Mouse (Mus musculus) heart, adult 2 months (tissue): ENCODE results near the gene Gm11549. TPM values are rescaled to one million over a fixed set of nuclear protein-coding genes. Genes with fewer than 3 reads are reported as not detected.
A peak's percentile ranks its signal among the peaks of the same experiment; 100 is the strongest.

Experiments
- DNase-seq, 2 experiments: peaks; one replicate each; pipeline ENCODE4 v3.0.0; 2021
- H3K27ac ChIP-seq: fragments of 200-600 bp; 2 replicates; pipeline ENCODE4 v1.8.1; 2022
- H3K27me3 ChIP-seq: fragments of 200-500 bp; 2 replicates; pipeline ENCODE4 v1.6.1; 2012; ENCODE audit warnings: mild to moderate bottlenecking, low read length, inconsistent platforms, mixed read lengths; ENCODE audit not compliant: control insufficient read depth, insufficient read depth
- H3K36me3 ChIP-seq: fragments of 200-500 bp; 2 replicates; pipeline ENCODE4 v1.6.1; 2012; ENCODE audit warnings: low read length, inconsistent platforms; ENCODE audit not compliant: control insufficient read depth, insufficient read depth
- H3K4me1 ChIP-seq: fragments of 200-500 bp; 2 replicates; pipeline ENCODE4 v1.6.1; 2011; ENCODE audit warnings: low read length; ENCODE audit not compliant: control insufficient read depth, insufficient read depth
- H3K4me3 ChIP-seq: fragments of 200-600 bp; 2 replicates; pipeline ENCODE4 v1.8.1; 2022
- H3K79me2 ChIP-seq: fragments of 200-500 bp; replicated peaks from 2 replicates; pipeline ENCODE4 v1.6.1; 2012; ENCODE audit warnings: mild to moderate bottlenecking, inconsistent platforms, low read length, moderate library complexity, mixed read lengths; ENCODE audit not compliant: control insufficient read depth, insufficient read depth
- H3K9ac ChIP-seq: fragments of 200-500 bp; 2 replicates; pipeline ENCODE4 v1.6.1; 2012; ENCODE audit warnings: low read depth, mild to moderate bottlenecking, control low read depth, inconsistent platforms, low read length, mixed read lengths
- CTCF ChIP-seq: fragments of 200-600 bp; IDR thresholded peaks from 2 replicates; pipeline ENCODE4 v1.8.1; 2022; ENCODE audit warnings: antibody characterized with exemption, mild to moderate bottlenecking, moderate library complexity
- EP300 ChIP-seq: fragments of 200-500 bp; IDR thresholded peaks from 2 replicates; pipeline ENCODE4 v1.6.1; 2011; ENCODE audit warnings: low read depth, low read length, control low read depth; ENCODE audit not compliant: insufficient read depth
- POLR2A ChIP-seq: fragments of 200-500 bp; IDR thresholded peaks from 2 replicates; pipeline ENCODE4 v1.6.1; 2011; ENCODE audit warnings: mild to moderate bottlenecking, low read depth, low read length, control low read depth; ENCODE audit not compliant: insufficient read depth
- WGBS: fragments of 180-500 bp; shearing (Covaris S2); methylation state at CpG from one replicate; pipeline ENCODE4 v1.1.7; 2018; 5-methylcytosine and 5-hydroxymethylcytosine counted together
- intact Hi-C: fragments of 180-260 bp; cut with DNase I; formaldehyde crosslinking; loops from one replicate; pipeline ENCODE4 v1.15.1; 2025
- polyA plus RNA-seq: library from polyadenylated mRNA; depleted of rRNA; stranded (reverse); fragments of >200 nt; gene quantifications from 2 replicates; pipeline ENCODE4 v1.2.3, GENCODE M21; 2012
- total RNA-seq, 2 experiments: library from RNA; stranded (reverse); gene quantifications; 2 replicates each; pipeline ENCODE4 v1.2.3; 2021

The Gm11549 gene
- total and polyA plus RNA-seq, 3 experiments, result not detected

- Histone ChIP-seq H3K9ac (peak within 1 kb of the TSS; percentile 73), H3K27ac (peak within 1 kb of the TSS; percentile 44), H3K36me3 (peaks cover 2% of the 10 kb centered on the region; the same call in 1 of the 2 replicates), H3K4me3 (peak within 1 kb of the TSS; percentile 71), H3K79me2 (no peaks in the 10 kb centered on the region), H3K4me1 (peaks cover 3% of the 10 kb centered on the region), H3K27me3 (no peaks in the 10 kb centered on the region)
- TF ChIP-seq EP300 (no peak), POLR2A (peak; percentile 58), CTCF (no peak)
- under 1% methylated on average over 39 of the region's 39 CpGs for WGBS
- intact Hi-C loops, result loop anchor here (1.0 to 5.0 kb wide), 2 partner anchors 20 to 75 kb away; partner anchors contain the start of genes 1810062G17Rik, Anxa5 and Ccna2
- DNase-seq, result peak; percentile 94 to 98
Observed at GRCm38 (mm10) chr3:36552406-36553047, 30.9 kb upstream of the Gm11549 start, which contains the start of gene Exosc9. Gene Exosc9 (plus strand): TSS chr3:36552606.

- 11% methylated on average over 12 of the region's 12 CpGs for whole genome bisulfite sequencing
- Histone ChIP-seq H3K4me3 (peak overlapping the region; percentile 71), H3K9ac (peak overlapping the region; percentile 59), H3K79me2 (no peaks in the 10 kb centered on the region), H3K27ac (peak overlapping the region; percentile 44), H3K27me3 (no peaks in the 10 kb centered on the region), H3K36me3 (peaks cover 2% of the 10 kb centered on the region; the same call in 1 of the 2 replicates), H3K4me1 (peaks cover 3% of the 10 kb centered on the region)
- TF ChIP-seq EP300 (no peak), POLR2A (no peak), CTCF (no peak)
- intact Hi-C loops, result loop anchor here (1.0 to 5.0 kb wide), 2 partner anchors 20 to 75 kb away; partner anchors contain the start of genes 1810062G17Rik, Anxa5 and Ccna2
- no peak for DNase-seq
Observed at GRCm38 (mm10) chr3:36551851-36552384, 30.3 kb upstream of the Gm11549 start.

- Histone ChIP-seq H3K9ac (no peak overlapping the region), H3K79me2 (no peaks in the 10 kb centered on the region), H3K4me3 (0 out of 2 replicates have a peak overlapping the region, but pooled peaks have one; percentile 71), H3K27ac (no peak overlapping the region; the same call in 1 of the 2 replicates), H3K4me1 (peaks cover 3% of the 10 kb centered on the region), H3K36me3 (peaks cover 2% of the 10 kb centered on the region; the same call in 1 of the 2 replicates), H3K27me3 (no peaks in the 10 kb centered on the region)
- peak; percentile 56 to 63 for DNase-seq
- WGBS, result 35% methylated on average over 9 of the region's 9 CpGs
- intact Hi-C loops, result loop anchor here (5.0 kb wide), 1 partner anchor 74 kb away; the partner anchor contains the start of genes 1810062G17Rik and Anxa5
- no peak for TF ChIP-seq POLR2A
Observed at GRCm38 (mm10) chr3:36551343-36551742, 29.7 kb upstream of the Gm11549 start.

- no peaks in the 10 kb centered on the region for H3K79me2 ChIP-seq
- no peaks in the 10 kb centered on the region for H3K27me3 ChIP-seq
- no peak overlapping the region for H3K9ac ChIP-seq
- no peak overlapping the region for H3K4me3 ChIP-seq
- intact Hi-C loops, result no loop called here
- H3K36me3 ChIP-seq, result no peaks in the 10 kb centered on the region
- DNase-seq, result no peak
- H3K4me1 ChIP-seq, result no peaks in the 10 kb centered on the region; the same call in 1 of the 2 replicates
- TF ChIP-seq EP300 (no peak), POLR2A (no peak), CTCF (no peak)
- H3K27ac ChIP-seq, result no peak overlapping the region
- 73% methylated on average over 3 of the region's 3 CpGs for WGBS
Observed at GRCm38 (mm10) chr3:36544961-36545360, 23.3 kb upstream of the Gm11549 start.

- Histone ChIP-seq H3K9ac (no peak overlapping the region), H3K27ac (no peak overlapping the region), H3K27me3 (no peaks in the 10 kb centered on the region), H3K36me3 (no peaks in the 10 kb centered on the region), H3K79me2 (no peaks in the 10 kb centered on the region), H3K4me3 (no peak overlapping the region), H3K4me1 (no peaks in the 10 kb centered on the region; the same call in 1 of the 2 replicates)
- intact Hi-C loops, result no loop called here
- 73% methylated on average over 2 of the region's 2 CpGs for WGBS
- no peak for DNase-seq
- TF ChIP-seq EP300 (no peak), POLR2A (no peak), CTCF (no peak)
Observed at GRCm38 (mm10) chr3:36541399-36541798, 19.8 kb upstream of the Gm11549 start.

GRCm38 (mm10) chr3:36540756-36541155 is 19.1 kb upstream of the Gm11549 start:
- no peak for TF ChIP-seq EP300
- TF ChIP-seq CTCF, result no peak
- no peak for TF ChIP-seq POLR2A
- no peak overlapping the region for H3K27ac ChIP-seq
- DNase-seq, result peak in 1 of 2 experiments; percentile 38
- no peaks in the 10 kb centered on the region for H3K36me3 ChIP-seq
- H3K4me1 ChIP-seq, result no peaks in the 10 kb centered on the region; the same call in 1 of the 2 replicates
- 46% methylated on average over 2 of the region's 2 CpGs for WGBS
- H3K27me3 ChIP-seq, result no peaks in the 10 kb centered on the region
- intact Hi-C loops, result no loop called here
- no peaks in the 10 kb centered on the region for H3K79me2 ChIP-seq
- no peak overlapping the region for H3K4me3 ChIP-seq
- no peak overlapping the region for H3K9ac ChIP-seq
